Comparison of ENCODE assay signal across 13 mouse cellular contexts in genomic region chr14:10874595-10875372, GRCm38 (mm10).
"Had no signal": no experiment of that assay in that cellular context is flagged by ENCODE, and none has a peak within 500 bp of the region (broad histone marks: within the 10 kb centered on the region; RNA-seq: fewer than 3 reads in every experiment).

No protein-coding gene starts in this region.

- H3K36me3 ChIP-seq: limb, embryonic 12.5 days; liver, embryonic 13.5 days; midbrain, embryonic 15.5 days; neural tube, embryonic 13.5 days had no signal

- H3K4me1 ChIP-seq: liver, embryonic 13.5 days; midbrain, embryonic 15.5 days had no signal

- H3K4me3 ChIP-seq: limb, embryonic 12.5 days; liver, embryonic 13.5 days; midbrain, embryonic 15.5 days; neural tube, embryonic 13.5 days had no signal

- H3K27me3 ChIP-seq: limb, embryonic 12.5 days; liver, embryonic 13.5 days; midbrain, embryonic 15.5 days; neural tube, embryonic 13.5 days had no signal

- H3K9me3 ChIP-seq: limb, embryonic 12.5 days; liver, embryonic 13.5 days; midbrain, embryonic 15.5 days; neural tube, embryonic 13.5 days had no signal

- H3K9ac ChIP-seq: limb, embryonic 12.5 days; liver, embryonic 13.5 days; liver, postnatal 0 days; midbrain, embryonic 15.5 days; neural tube, embryonic 13.5 days had no signal

- H3K27ac ChIP-seq: kidney, postnatal 0 days; limb, embryonic 12.5 days; liver, embryonic 13.5 days; midbrain, embryonic 15.5 days; neural tube, embryonic 13.5 days had no signal

- DNase-seq: kidney, postnatal 36 days; layer of hippocampus, adult 9-11 months; layer of hippocampus, postnatal 36 days; liver; liver, embryonic 13.5 days; liver, postnatal 0 days; right cerebral cortex, adult 18-20 months; right cerebral cortex, postnatal 25 days; thymus, postnatal 36 days had no signal

- H3K4me2 ChIP-seq: limb, embryonic 12.5 days; liver, embryonic 13.5 days; midbrain, embryonic 15.5 days; neural tube, embryonic 13.5 days had no signal

- ATAC-seq: liver, postnatal 0 days; midbrain, embryonic 15.5 days had no signal
